Mouse (Mus musculus): ENCODE measurements around the gene Lipa. TPM values are rescaled to one million over a fixed set of nuclear protein-coding genes. Genes with fewer than 3 reads are reported as not detected.

Gene Lipa
- polyA plus RNA-seq, 1 experiment = 240 TPM

DNA sequence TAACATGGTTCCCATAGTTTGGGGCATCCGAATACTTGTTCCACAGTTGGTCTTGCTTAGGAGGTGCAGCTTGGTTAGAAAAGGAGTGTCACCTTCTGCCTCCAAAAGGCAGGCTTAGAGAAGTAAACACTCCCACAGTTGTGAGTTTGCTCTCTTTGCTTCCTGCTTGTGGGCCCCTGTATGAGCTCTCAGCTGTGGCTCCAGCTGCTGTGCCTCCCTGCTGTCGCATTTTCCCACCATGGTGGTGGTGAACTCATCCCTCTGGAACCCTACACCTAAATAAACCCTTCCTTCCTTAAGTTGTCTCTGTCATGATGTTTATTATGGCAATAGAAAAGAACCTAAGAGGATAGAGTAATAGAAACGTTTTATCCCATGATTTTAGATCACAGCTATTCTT, 58.5 kb downstream of the Lipa start:
- no peaks in the 10 kb centered on the region for H3K27me3 ChIP-seq (replicated peaks; ENCODE audit: control insufficient read depth, insufficient read depth, low read length)
- TF ChIP-seq CTCF (conservative IDR thresholded peaks at IDR 0.05; ENCODE audit: insufficient read depth, insufficient read length, low read depth, low read length) (no peak), POLR2A (IDR thresholded peaks at IDR 0.05; ENCODE audit: low read depth, low read length) (no peak)
- DNase-seq = no peak
- 58% methylated on average over 3 of the region's 3 CpGs for WGBS
- no peak overlapping the region for H3K27ac ChIP-seq (ENCODE audit: insufficient read depth, low read depth, low read length)
- H3K4me1 ChIP-seq (ENCODE audit: control insufficient read depth, insufficient read depth, low read length) = no peaks in the 10 kb centered on the region
- H3K36me3 ChIP-seq (ENCODE audit: control insufficient read depth, insufficient read depth, low read length) = no peaks in the 10 kb centered on the region
- H3K4me3 ChIP-seq (ENCODE audit: insufficient read depth, low read depth, low read length) = no peak overlapping the region

DNA sequence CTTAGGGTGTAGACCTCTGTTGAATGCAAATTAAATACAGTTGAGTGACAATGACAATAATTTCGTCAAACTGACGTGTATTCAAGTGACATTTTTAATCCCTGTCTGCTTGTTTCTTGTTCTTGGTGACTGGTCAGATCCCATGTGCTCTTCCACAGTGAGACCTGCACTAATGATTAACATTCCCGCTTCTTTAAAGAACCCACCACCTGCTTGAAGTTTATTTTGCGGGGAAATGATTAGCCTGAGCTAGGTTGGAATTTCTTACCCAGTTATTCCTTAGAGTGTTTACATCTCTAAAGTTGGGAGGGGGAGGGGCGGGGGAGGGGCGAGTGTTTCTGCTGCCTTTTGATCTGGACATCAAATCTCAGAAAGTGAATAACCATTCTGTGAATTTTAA, 59.1 kb downstream of the Lipa start:
- TF ChIP-seq CTCF (conservative IDR thresholded peaks at IDR 0.05; ENCODE audit: insufficient read depth, insufficient read length, low read depth, low read length) (no peak), POLR2A (IDR thresholded peaks at IDR 0.05; ENCODE audit: low read depth, low read length) (no peak)
- no peak overlapping the region for H3K4me3 ChIP-seq (ENCODE audit: insufficient read depth, low read depth, low read length)
- WGBS = 40% methylated on average over 6 of the region's 6 CpGs
- DNase-seq = peak; percentile 60
- no peaks in the 10 kb centered on the region for H3K4me1 ChIP-seq (ENCODE audit: control insufficient read depth, insufficient read depth, low read length)
- H3K27ac ChIP-seq (ENCODE audit: insufficient read depth, low read depth, low read length) = no peak overlapping the region
- H3K36me3 ChIP-seq (ENCODE audit: control insufficient read depth, insufficient read depth, low read length) = no peaks in the 10 kb centered on the region
- no peaks in the 10 kb centered on the region for H3K27me3 ChIP-seq (replicated peaks; ENCODE audit: control insufficient read depth, insufficient read depth, low read length)

DNA sequence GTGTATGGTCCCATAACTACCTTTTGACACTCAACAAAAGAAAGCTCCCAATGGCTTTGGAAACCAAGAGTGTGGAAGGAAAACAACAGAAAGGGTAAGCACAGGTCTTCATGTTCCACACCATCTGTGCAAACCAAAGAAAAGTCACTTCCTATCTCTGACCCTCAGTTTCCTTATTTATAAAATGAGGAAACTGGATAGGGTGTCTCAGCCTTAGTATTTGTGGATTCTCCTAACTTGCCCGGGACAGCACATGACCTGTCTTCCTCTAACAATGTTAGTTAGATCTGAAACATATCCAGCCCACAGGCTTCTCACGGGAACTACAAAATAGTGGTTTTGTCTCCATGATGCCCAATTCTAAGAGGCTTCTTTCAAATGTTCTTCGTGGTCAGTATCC, 62.8 kb downstream of the Lipa start:
- DNase-seq = no peak
- Histone ChIP-seq H3K27ac (ENCODE audit: insufficient read depth, low read depth, low read length) (no peak overlapping the region), H3K36me3 (ENCODE audit: control insufficient read depth, insufficient read depth, low read length) (no peaks in the 10 kb centered on the region), H3K4me1 (ENCODE audit: control insufficient read depth, insufficient read depth, low read length) (no peaks in the 10 kb centered on the region), H3K4me3 (ENCODE audit: insufficient read depth, low read depth, low read length) (no peak overlapping the region), H3K27me3 (replicated peaks; ENCODE audit: control insufficient read depth, insufficient read depth, low read length) (no peaks in the 10 kb centered on the region)
- TF ChIP-seq CTCF (conservative IDR thresholded peaks at IDR 0.05; ENCODE audit: insufficient read depth, insufficient read length, low read depth, low read length) (no peak), POLR2A (IDR thresholded peaks at IDR 0.05; ENCODE audit: low read depth, low read length) (no peak)
- WGBS = 72% methylated on average over 3 of the region's 3 CpGs

DNA sequence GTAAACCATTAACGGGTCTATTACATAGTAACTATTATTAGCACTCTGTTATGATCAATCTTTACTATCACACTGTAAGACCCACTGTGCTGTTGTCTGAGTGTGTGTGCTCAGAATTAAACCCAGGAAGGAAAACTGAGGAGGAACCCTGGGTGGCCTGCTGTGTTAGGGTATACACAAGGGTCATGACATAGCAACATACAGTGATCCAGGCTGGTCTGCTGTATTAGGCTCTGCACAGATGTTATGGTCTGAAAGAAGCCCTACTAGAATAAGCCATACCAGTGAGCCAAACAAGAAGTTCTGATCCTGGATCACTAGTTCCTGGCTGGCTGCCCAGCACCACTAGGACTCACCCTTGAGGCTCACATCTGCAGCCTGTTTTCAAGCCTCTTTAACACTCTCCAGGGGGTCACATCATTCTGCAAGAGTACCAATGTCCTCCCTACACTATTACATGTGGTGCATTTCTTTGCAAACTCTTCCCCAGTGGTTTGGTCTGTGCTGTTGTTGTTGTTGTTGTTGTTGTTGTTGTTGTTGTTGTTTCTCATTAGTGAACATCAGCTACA, 65.7 kb downstream of the Lipa start:
- TF ChIP-seq CTCF (conservative IDR thresholded peaks at IDR 0.05; ENCODE audit: insufficient read depth, insufficient read length, low read depth, low read length) (no peak), POLR2A (IDR thresholded peaks at IDR 0.05; ENCODE audit: low read depth, low read length) (no peak)
- H3K4me1 ChIP-seq (ENCODE audit: control insufficient read depth, insufficient read depth, low read length) = no peaks in the 10 kb centered on the region
- H3K27me3 ChIP-seq (replicated peaks; ENCODE audit: control insufficient read depth, insufficient read depth, low read length) = no peaks in the 10 kb centered on the region
- H3K4me3 ChIP-seq (ENCODE audit: insufficient read depth, low read depth, low read length) = no peak overlapping the region
- DNase-seq = no peak
- H3K27ac ChIP-seq (ENCODE audit: insufficient read depth, low read depth, low read length) = no peak overlapping the region
- H3K36me3 ChIP-seq (ENCODE audit: control insufficient read depth, insufficient read depth, low read length) = no peaks in the 10 kb centered on the region
- 61% methylated on average over 1 of the region's 1 CpGs for WGBS

DNA sequence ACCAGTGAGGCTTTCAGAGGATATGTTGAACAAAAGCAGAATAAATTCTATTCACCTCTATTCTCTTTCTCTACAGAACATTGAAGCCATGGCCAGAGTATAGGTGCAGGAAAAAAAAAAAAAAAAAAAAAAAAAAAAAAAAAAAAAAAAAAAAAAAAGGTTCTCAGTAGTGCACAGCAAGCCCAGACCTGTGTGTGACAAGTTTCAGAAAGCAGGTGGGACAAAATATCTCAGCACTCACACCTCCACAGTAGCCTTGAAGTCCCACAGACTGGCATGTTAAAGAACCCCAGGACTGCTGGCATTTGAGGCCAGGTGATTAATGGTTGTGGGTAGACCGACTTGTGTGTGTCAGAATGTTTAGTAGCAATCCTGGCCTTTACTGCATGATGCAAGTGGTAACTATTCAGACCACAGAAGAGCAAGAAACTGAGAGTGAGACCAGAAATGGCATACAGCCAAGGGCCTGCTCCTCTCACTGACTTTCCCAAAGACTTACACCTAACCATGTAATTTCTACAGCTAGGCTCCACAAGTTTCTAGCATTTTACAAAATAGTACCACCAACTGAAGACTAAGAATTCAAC, 76.4 kb downstream of the Lipa start:
- Histone ChIP-seq H3K27ac (ENCODE audit: insufficient read depth, low read depth, low read length) (no peak overlapping the region), H3K36me3 (ENCODE audit: control insufficient read depth, insufficient read depth, low read length) (no peaks in the 10 kb centered on the region), H3K27me3 (replicated peaks; ENCODE audit: control insufficient read depth, insufficient read depth, low read length) (no peaks in the 10 kb centered on the region), H3K4me1 (ENCODE audit: control insufficient read depth, insufficient read depth, low read length) (no peaks in the 10 kb centered on the region), H3K4me3 (ENCODE audit: insufficient read depth, low read depth, low read length) (no peak overlapping the region)
- TF ChIP-seq POLR2A (IDR thresholded peaks at IDR 0.05; ENCODE audit: low read depth, low read length) (no peak), CTCF (conservative IDR thresholded peaks at IDR 0.05; ENCODE audit: insufficient read depth, insufficient read length, low read depth, low read length) (no peak)
- 59% methylated on average over 1 of the region's 1 CpGs for WGBS
- no peak for DNase-seq

DNA sequence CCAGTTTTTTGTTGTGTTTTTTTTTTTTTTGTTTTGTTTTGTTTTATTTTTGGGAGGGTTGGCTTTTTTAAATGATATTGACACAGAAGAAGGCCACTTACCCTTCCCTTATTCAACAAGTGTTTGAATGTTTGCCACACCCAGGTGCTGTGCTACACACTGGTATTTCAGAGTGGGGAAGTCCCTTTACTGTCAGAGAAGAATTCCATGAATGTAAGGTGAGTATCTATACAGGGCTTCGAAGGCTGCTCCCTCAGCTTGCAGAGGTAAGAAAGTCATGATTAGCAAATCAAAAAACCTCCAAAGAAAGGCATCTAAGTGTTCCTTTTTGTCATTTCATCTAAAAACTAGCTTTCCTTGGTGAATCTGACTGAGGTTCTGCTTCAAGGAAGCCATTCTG, 78.4 kb downstream of the Lipa start:
- no peak overlapping the region for H3K4me3 ChIP-seq (ENCODE audit: insufficient read depth, low read depth, low read length)
- H3K27ac ChIP-seq (ENCODE audit: insufficient read depth, low read depth, low read length) = no peak overlapping the region
- DNase-seq = no peak
- no peaks in the 10 kb centered on the region for H3K4me1 ChIP-seq (ENCODE audit: control insufficient read depth, insufficient read depth, low read length)
- no peaks in the 10 kb centered on the region for H3K27me3 ChIP-seq (replicated peaks; ENCODE audit: control insufficient read depth, insufficient read depth, low read length)
- TF ChIP-seq CTCF (conservative IDR thresholded peaks at IDR 0.05; ENCODE audit: insufficient read depth, insufficient read length, low read depth, low read length) = no peak
- TF ChIP-seq POLR2A (IDR thresholded peaks at IDR 0.05; ENCODE audit: low read depth, low read length) = no peak
- WGBS = 89% methylated on average over 1 of the region's 1 CpGs
- H3K36me3 ChIP-seq (ENCODE audit: control insufficient read depth, insufficient read depth, low read length) = no peaks in the 10 kb centered on the region

DNA sequence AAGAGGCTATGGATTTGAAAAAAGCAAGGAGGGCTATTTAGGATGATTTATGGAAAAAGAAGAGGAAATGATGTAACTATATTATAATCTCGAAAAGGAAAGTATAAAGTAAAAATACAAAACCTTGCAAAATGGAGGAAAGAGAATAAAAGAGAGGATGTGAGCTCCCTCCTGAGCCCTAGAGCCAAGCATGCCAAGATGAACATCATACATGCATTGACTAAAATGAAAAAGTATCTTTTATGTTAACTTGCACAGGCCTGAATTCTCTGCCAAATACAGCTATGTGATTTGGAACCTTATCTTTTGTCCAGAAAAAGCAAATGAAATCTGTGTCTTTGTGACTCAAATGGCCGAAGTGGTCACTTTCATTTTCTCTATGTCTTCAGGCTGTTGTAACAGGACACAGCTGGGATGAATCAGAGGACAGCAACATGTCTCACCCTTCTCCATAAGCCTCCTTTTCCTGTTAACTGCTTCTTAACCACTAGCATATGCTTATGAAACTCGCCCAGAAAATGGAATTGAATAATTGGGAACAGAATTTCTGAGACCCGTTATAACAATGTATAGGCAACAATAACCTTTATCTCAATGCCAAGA, 81.8 kb downstream of the Lipa start:
- DNase-seq = peak; percentile 47
- no peaks in the 10 kb centered on the region for H3K4me1 ChIP-seq (ENCODE audit: control insufficient read depth, insufficient read depth, low read length)
- WGBS = 63% methylated on average over 4 of the region's 4 CpGs
- peak overlapping the region; percentile 50; the same call in 1 of the 2 replicates for H3K27ac ChIP-seq (ENCODE audit: insufficient read depth, low read depth, low read length)
- H3K36me3 ChIP-seq (ENCODE audit: control insufficient read depth, insufficient read depth, low read length) = no peaks in the 10 kb centered on the region
- TF ChIP-seq POLR2A (IDR thresholded peaks at IDR 0.05; ENCODE audit: low read depth, low read length) (no peak), CTCF (conservative IDR thresholded peaks at IDR 0.05; ENCODE audit: insufficient read depth, insufficient read length, low read depth, low read length) (no peak)
- no peak overlapping the region for H3K4me3 ChIP-seq (ENCODE audit: insufficient read depth, low read depth, low read length)
- no peaks in the 10 kb centered on the region for H3K27me3 ChIP-seq (replicated peaks; ENCODE audit: control insufficient read depth, insufficient read depth, low read length)

All from kidney, adult 2 months (tissue).